Mouse (Mus musculus): ENCODE results near the gene Olfr513. TPM values are rescaled to one million over a fixed set of nuclear protein-coding genes. Genes with fewer than 3 reads are reported as not detected.

Gene Olfr513
- polyA plus RNA-seq (2015; fragmentation: Nextera tagmentation; extraction: Ambion mirVana), result not detected in 2 replicates

DNA sequence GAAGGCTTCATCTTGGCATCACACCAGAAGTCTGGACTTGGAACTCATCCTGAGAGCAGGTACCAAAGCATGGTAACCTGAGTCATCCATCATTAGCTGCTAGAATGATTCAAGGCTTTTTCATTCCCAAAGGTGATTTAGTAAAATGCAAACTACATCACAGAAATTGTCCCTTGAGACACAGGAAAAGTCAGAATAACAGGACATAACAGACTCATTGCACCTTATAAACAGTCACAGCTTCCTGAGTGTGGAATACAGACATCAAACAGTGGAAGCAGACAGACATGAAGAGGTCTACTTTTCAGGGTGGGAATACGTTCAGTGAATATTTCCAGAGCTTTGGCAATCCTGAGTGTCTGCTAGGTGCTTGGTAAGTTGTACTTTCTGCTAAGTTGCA lies at the start of gene Olfr513:
Gene Olfr513, plus strand, starts transcription at position 301 of the 400 bp plus-strand sequence.
- WGBS, result 72% methylated on average over 1 of the region's 1 CpGs
- Histone ChIP-seq H3K27me3 (no peaks in the 10 kb centered on the region), H3K9ac (no peak within 1 kb of the TSS), H3K27ac (no peak within 1 kb of the TSS), H3K4me1 (replicated peaks) (no peaks in the 10 kb centered on the region), H3K4me3 (no peak within 1 kb of the TSS), H3K4me2 (no peak within 1 kb of the TSS), H3K36me3 (no peaks in the 10 kb centered on the region), H3K9me3 (no peaks in the 10 kb centered on the region)
- ATAC-seq (ENCODE audit: low FRiP score), result no peak

DNA sequence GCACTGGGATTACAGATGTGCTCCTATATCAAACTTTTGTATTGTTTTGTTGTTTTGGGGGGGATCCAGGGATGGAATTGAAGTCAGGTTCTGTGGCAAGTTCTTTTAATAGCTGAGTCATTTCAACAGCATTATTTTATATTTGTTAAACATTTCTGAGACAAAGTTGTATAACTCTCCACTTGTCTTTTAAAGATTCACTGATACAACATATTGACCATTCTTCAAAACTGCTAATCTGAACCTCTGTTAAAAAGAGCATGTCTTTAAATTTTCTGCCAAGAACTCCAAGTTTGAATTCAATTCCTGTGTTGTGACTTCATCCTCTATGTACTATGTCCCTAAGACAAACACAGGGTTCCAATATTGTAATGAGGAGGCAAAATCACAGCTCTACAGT lies 37.8 kb upstream of the Olfr513 start, which contains the start of gene Olfr512:
Gene Olfr512, plus strand, starts transcription at position 301 of the 400 bp plus-strand sequence.
- Histone ChIP-seq H3K27ac (no peak within 1 kb of the TSS), H3K9ac (no peak within 1 kb of the TSS), H3K36me3 (no peaks in the 10 kb centered on the region), H3K27me3 (no peaks in the 10 kb centered on the region), H3K4me3 (no peak within 1 kb of the TSS), H3K4me2 (no peak within 1 kb of the TSS), H3K4me1 (replicated peaks) (no peaks in the 10 kb centered on the region), H3K9me3 (no peaks in the 10 kb centered on the region)
- no peak for ATAC-seq (ENCODE audit: low FRiP score)

- Histone ChIP-seq H3K4me2 (no peak overlapping the region), H3K27ac (no peak overlapping the region), H3K9ac (no peak overlapping the region), H3K27me3 (no peaks in the 10 kb centered on the region), H3K9me3 (no peaks in the 10 kb centered on the region), H3K4me3 (no peak overlapping the region), H3K36me3 (no peaks in the 10 kb centered on the region), H3K4me1 (replicated peaks) (no peaks in the 10 kb centered on the region)
- ATAC-seq (ENCODE audit: low FRiP score), result no peak
- 23% methylated on average over 3 of the region's 3 CpGs for WGBS
These were observed 9.6 kb downstream of the Olfr513 start for GRCm38 (mm10) chr7:108760411-108760810.

GRCm38 (mm10) chr7:108797205-108797933 lies 46.6 kb downstream of the Olfr513 start:
- Histone ChIP-seq H3K27me3 (no peaks in the 10 kb centered on the region), H3K9ac (no peak overlapping the region), H3K9me3 (no peaks in the 10 kb centered on the region), H3K4me2 (no peak overlapping the region), H3K4me3 (no peak overlapping the region), H3K36me3 (no peaks in the 10 kb centered on the region), H3K4me1 (replicated peaks) (no peaks in the 10 kb centered on the region), H3K27ac (no peak overlapping the region)
- ATAC-seq (ENCODE audit: low FRiP score), result no peak
- 62% methylated on average over 1 of the region's 1 CpGs for WGBS

Other genes with a start within 250 kb of the Olfr513 start
- gene Olfr502, start 225.9 kb upstream of the Olfr513 start, polyA plus RNA-seq (2015; fragmentation: Nextera tagmentation; extraction: Ambion mirVana), result not detected in 2 replicates
- gene Olfr503, start 206.4 kb upstream of the Olfr513 start, polyA plus RNA-seq (2015; fragmentation: Nextera tagmentation; extraction: Ambion mirVana), result not detected in 2 replicates
- gene Olfr504, start 185.2 kb upstream of the Olfr513 start, polyA plus RNA-seq (2015; fragmentation: Nextera tagmentation; extraction: Ambion mirVana), result not detected in 2 replicates
- not detected in 2 replicates for gene Olfr506, start 140.2 kb upstream of the Olfr513 start, polyA plus RNA-seq (2015; fragmentation: Nextera tagmentation; extraction: Ambion mirVana)
- not detected in 2 replicates for gene Olfr507, start 129.2 kb upstream of the Olfr513 start, polyA plus RNA-seq (2015; fragmentation: Nextera tagmentation; extraction: Ambion mirVana)
- gene Olfr508, start 121.0 kb upstream of the Olfr513 start, polyA plus RNA-seq (2015; fragmentation: Nextera tagmentation; extraction: Ambion mirVana), result not detected in 2 replicates
- gene Olfr509, start 99.1 kb upstream of the Olfr513 start, polyA plus RNA-seq (2015; fragmentation: Nextera tagmentation; extraction: Ambion mirVana), result 0.05 and 0.06 TPM in 2 replicates
- gene Olfr510, start 84.6 kb upstream of the Olfr513 start, polyA plus RNA-seq (2015; fragmentation: Nextera tagmentation; extraction: Ambion mirVana), result not detected in 2 replicates
- not detected in 2 replicates for gene Olfr512, start 37.7 kb upstream of the Olfr513 start, polyA plus RNA-seq (2015; fragmentation: Nextera tagmentation; extraction: Ambion mirVana)
- gene Olfr514, start 75.0 kb downstream of the Olfr513 start, polyA plus RNA-seq (2015; fragmentation: Nextera tagmentation; extraction: Ambion mirVana), result not detected in 2 replicates
- not detected in 2 replicates for gene Olfr516, start 99.6 kb downstream of the Olfr513 start, polyA plus RNA-seq (2015; fragmentation: Nextera tagmentation; extraction: Ambion mirVana)
- not detected in 2 replicates for gene Olfr517, start 121.4 kb downstream of the Olfr513 start, polyA plus RNA-seq (2015; fragmentation: Nextera tagmentation; extraction: Ambion mirVana)
- gene Olfr518, start 134.0 kb downstream of the Olfr513 start, polyA plus RNA-seq (2015; fragmentation: Nextera tagmentation; extraction: Ambion mirVana), result not detected in 2 replicates
- not detected in 2 replicates for gene Olfr519, start 143.4 kb downstream of the Olfr513 start, polyA plus RNA-seq (2015; fragmentation: Nextera tagmentation; extraction: Ambion mirVana)
- 0.04 TPM in 1 of 2 replicates, not detected in the other for gene Nlrp10, start 179.2 kb downstream of the Olfr513 start, polyA plus RNA-seq (2015; fragmentation: Nextera tagmentation; extraction: Ambion mirVana)
- 78.4 and 80.6 TPM in 2 replicates for gene Eif3f, start 183.4 kb downstream of the Olfr513 start, polyA plus RNA-seq (2015; fragmentation: Nextera tagmentation; extraction: Ambion mirVana)
- 41.3 and 42.7 TPM in 2 replicates for gene Tub, start 199.4 kb downstream of the Olfr513 start, polyA plus RNA-seq (2015; fragmentation: Nextera tagmentation; extraction: Ambion mirVana)